Mouse (Mus musculus): Measurements from ENCODE around the gene Dll4. TPM values are rescaled to one million over a fixed set of nuclear protein-coding genes. Genes with fewer than 3 reads are reported as not detected.

Dll4 gene
- polyA plus RNA-seq, 1 experiment: not detected

DNA sequence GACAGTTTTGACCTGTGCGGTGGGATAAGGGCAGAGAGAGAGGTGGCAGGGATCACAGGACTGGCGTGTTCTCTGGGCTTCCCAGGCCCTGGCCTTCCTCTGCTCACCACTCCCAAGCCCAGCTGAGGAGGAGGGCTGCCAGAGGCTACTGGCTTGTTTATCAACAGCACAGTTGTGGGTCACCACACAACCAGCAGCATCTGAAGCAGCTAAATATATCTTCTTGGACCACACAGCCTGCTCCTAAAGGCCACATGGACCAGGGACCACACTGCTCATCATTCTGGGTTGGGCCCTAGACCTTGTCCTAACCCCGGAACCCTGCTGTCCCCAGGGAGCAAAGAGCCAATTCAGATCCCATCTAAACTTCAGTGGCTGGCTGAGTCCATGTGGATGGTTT is 39.4 kb downstream of the Dll4 start:
- H3K79me2 ChIP-seq (ENCODE audit: control insufficient read depth, insufficient read depth): no peaks in the 10 kb centered on the region
- no peak overlapping the region for H3K4me3 ChIP-seq (ENCODE audit: insufficient read depth, poor library complexity, severe bottlenecking)
- no peaks in the 10 kb centered on the region for H3K79me3 ChIP-seq (ENCODE audit: low read depth)
- no peak overlapping the region for H3ac ChIP-seq (ENCODE audit: control insufficient read depth, insufficient read length, low read depth)
- H3K36me3 ChIP-seq (ENCODE audit: control insufficient read depth, insufficient read depth): peaks cover 30% of the 10 kb centered on the region
- TF ChIP-seq CTCF (IDR thresholded peaks at IDR 0.05; ENCODE audit: control insufficient read depth, insufficient read depth, insufficient read length) (no peak), MYOD1 (IDR thresholded peaks at IDR 0.05; ENCODE audit: control insufficient read depth, insufficient read length, low read depth) (no peak), USF1 (IDR thresholded peaks at IDR 0.05; ENCODE audit: low read depth) (no peak), MAX (IDR thresholded peaks at IDR 0.05) (no peak), MYOG (IDR thresholded peaks at IDR 0.05; ENCODE audit: control insufficient read depth, extremely low read depth, insufficient read length) (no peak), CEBPB (IDR thresholded peaks at IDR 0.05; ENCODE audit: low read depth) (no peak), FOSL1 (IDR thresholded peaks at IDR 0.05; ENCODE audit: insufficient read depth, low read length, poor library complexity, severe bottlenecking) (no peak)
- H3K27me3 ChIP-seq (ENCODE audit: control insufficient read depth, insufficient read depth, insufficient read length): no peaks in the 10 kb centered on the region

- H3K4me3 ChIP-seq (ENCODE audit: insufficient read depth, poor library complexity, severe bottlenecking): no peak overlapping the region
- TF ChIP-seq CEBPB (IDR thresholded peaks at IDR 0.05; ENCODE audit: low read depth) (no peak), USF1 (IDR thresholded peaks at IDR 0.05; ENCODE audit: low read depth) (no peak), FOSL1 (IDR thresholded peaks at IDR 0.05; ENCODE audit: insufficient read depth, low read length, poor library complexity, severe bottlenecking) (no peak), CTCF (IDR thresholded peaks at IDR 0.05; ENCODE audit: control insufficient read depth, insufficient read depth, insufficient read length) (no peak), MAX (IDR thresholded peaks at IDR 0.05) (no peak), MYOD1 (IDR thresholded peaks at IDR 0.05; ENCODE audit: control insufficient read depth, insufficient read length, low read depth) (no peak), MYOG (IDR thresholded peaks at IDR 0.05; ENCODE audit: control insufficient read depth, extremely low read depth, insufficient read length) (no peak)
Observed at GRCm38 (mm10) chr2:119367346-119367745, 41.8 kb downstream of the Dll4 start.

GRCm38 (mm10) chr2:119370116-119370515 is 44.5 kb downstream of the Dll4 start:
- H3ac ChIP-seq (ENCODE audit: control insufficient read depth, insufficient read length, low read depth): no peak overlapping the region
- no peak overlapping the region for H3K4me3 ChIP-seq (ENCODE audit: insufficient read depth, poor library complexity, severe bottlenecking)
- no peaks in the 10 kb centered on the region for H3K27me3 ChIP-seq (ENCODE audit: control insufficient read depth, insufficient read depth, insufficient read length)
- peaks cover 71% of the 10 kb centered on the region for H3K36me3 ChIP-seq (ENCODE audit: control insufficient read depth, insufficient read depth)
- no peaks in the 10 kb centered on the region for H3K79me3 ChIP-seq (ENCODE audit: low read depth)
- H3K79me2 ChIP-seq (ENCODE audit: control insufficient read depth, insufficient read depth): no peaks in the 10 kb centered on the region
- TF ChIP-seq MYOG (IDR thresholded peaks at IDR 0.05; ENCODE audit: control insufficient read depth, extremely low read depth, insufficient read length): no peak
- no peak for TF ChIP-seq FOSL1 (IDR thresholded peaks at IDR 0.05; ENCODE audit: insufficient read depth, low read length, poor library complexity, severe bottlenecking)
- TF ChIP-seq USF1 (IDR thresholded peaks at IDR 0.05; ENCODE audit: low read depth): no peak
- no peak for TF ChIP-seq CTCF (IDR thresholded peaks at IDR 0.05; ENCODE audit: control insufficient read depth, insufficient read depth, insufficient read length)
- no peak for TF ChIP-seq MAX (IDR thresholded peaks at IDR 0.05)
- TF ChIP-seq CEBPB (IDR thresholded peaks at IDR 0.05; ENCODE audit: low read depth): no peak
- TF ChIP-seq MYOD1 (IDR thresholded peaks at IDR 0.05; ENCODE audit: control insufficient read depth, insufficient read length, low read depth): no peak

More at GRCm38 (mm10) chr2:119367346-119367745, 41.8 kb downstream of the Dll4 start:
- H3K27me3 ChIP-seq (ENCODE audit: control insufficient read depth, insufficient read depth, insufficient read length): no peaks in the 10 kb centered on the region
- no peaks in the 10 kb centered on the region for H3K79me3 ChIP-seq (ENCODE audit: low read depth)
- H3ac ChIP-seq (ENCODE audit: control insufficient read depth, insufficient read length, low read depth): no peak overlapping the region
- H3K36me3 ChIP-seq (ENCODE audit: control insufficient read depth, insufficient read depth): peaks cover 48% of the 10 kb centered on the region
- no peaks in the 10 kb centered on the region for H3K79me2 ChIP-seq (ENCODE audit: control insufficient read depth, insufficient read depth)

DNA sequence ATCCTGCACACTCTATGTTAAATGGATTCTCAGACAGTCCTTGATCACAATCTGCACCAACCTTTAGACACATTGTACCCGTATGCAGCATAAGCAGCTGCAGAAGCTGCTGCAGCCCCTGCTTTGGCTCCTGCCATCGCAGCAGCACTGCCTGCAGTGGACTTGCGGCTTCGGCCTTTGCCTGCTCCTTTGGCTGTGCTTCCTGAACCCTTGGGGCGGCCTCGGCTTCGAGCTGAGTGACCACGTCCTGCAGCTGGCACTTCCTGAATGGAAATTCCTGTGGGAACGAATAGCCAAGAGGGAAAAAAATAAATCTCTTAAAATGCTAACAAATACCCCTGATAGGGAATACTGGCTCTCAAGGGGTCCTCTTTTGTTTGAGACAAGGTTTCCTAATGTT is 51.7 kb downstream of the Dll4 start:
- Histone ChIP-seq H3K79me3 (ENCODE audit: low read depth) (no peaks in the 10 kb centered on the region), H3K4me3 (ENCODE audit: insufficient read depth, poor library complexity, severe bottlenecking) (no peak overlapping the region), H3ac (ENCODE audit: control insufficient read depth, insufficient read length, low read depth) (no peak overlapping the region), H3K36me3 (ENCODE audit: control insufficient read depth, insufficient read depth) (peaks cover 91% of the 10 kb centered on the region), H3K27me3 (ENCODE audit: control insufficient read depth, insufficient read depth, insufficient read length) (no peaks in the 10 kb centered on the region), H3K79me2 (ENCODE audit: control insufficient read depth, insufficient read depth) (no peaks in the 10 kb centered on the region)
- TF ChIP-seq FOSL1 (IDR thresholded peaks at IDR 0.05; ENCODE audit: insufficient read depth, low read length, poor library complexity, severe bottlenecking) (no peak), USF1 (IDR thresholded peaks at IDR 0.05; ENCODE audit: low read depth) (no peak), CTCF (IDR thresholded peaks at IDR 0.05; ENCODE audit: control insufficient read depth, insufficient read depth, insufficient read length) (no peak), MYOG (IDR thresholded peaks at IDR 0.05; ENCODE audit: control insufficient read depth, extremely low read depth, insufficient read length) (no peak), MYOD1 (IDR thresholded peaks at IDR 0.05; ENCODE audit: control insufficient read depth, insufficient read length, low read depth) (no peak), MAX (IDR thresholded peaks at IDR 0.05) (no peak), CEBPB (IDR thresholded peaks at IDR 0.05; ENCODE audit: low read depth) (no peak)

GRCm38 (mm10) chr2:119377826-119378225 is 52.2 kb downstream of the Dll4 start:
- no peak overlapping the region for H3K4me3 ChIP-seq (ENCODE audit: insufficient read depth, poor library complexity, severe bottlenecking)
- no peaks in the 10 kb centered on the region for H3K79me2 ChIP-seq (ENCODE audit: control insufficient read depth, insufficient read depth)
- H3ac ChIP-seq (ENCODE audit: control insufficient read depth, insufficient read length, low read depth): no peak overlapping the region
- no peaks in the 10 kb centered on the region for H3K27me3 ChIP-seq (ENCODE audit: control insufficient read depth, insufficient read depth, insufficient read length)
- H3K79me3 ChIP-seq (ENCODE audit: low read depth): no peaks in the 10 kb centered on the region
- peaks cover 92% of the 10 kb centered on the region for H3K36me3 ChIP-seq (ENCODE audit: control insufficient read depth, insufficient read depth)
- TF ChIP-seq MAX (IDR thresholded peaks at IDR 0.05) (no peak), CEBPB (IDR thresholded peaks at IDR 0.05; ENCODE audit: low read depth) (no peak), FOSL1 (IDR thresholded peaks at IDR 0.05; ENCODE audit: insufficient read depth, low read length, poor library complexity, severe bottlenecking) (no peak), MYOD1 (IDR thresholded peaks at IDR 0.05; ENCODE audit: control insufficient read depth, insufficient read length, low read depth) (no peak), CTCF (IDR thresholded peaks at IDR 0.05; ENCODE audit: control insufficient read depth, insufficient read depth, insufficient read length) (no peak), USF1 (IDR thresholded peaks at IDR 0.05; ENCODE audit: low read depth) (no peak), MYOG (IDR thresholded peaks at IDR 0.05; ENCODE audit: control insufficient read depth, extremely low read depth, insufficient read length) (no peak)

DNA sequence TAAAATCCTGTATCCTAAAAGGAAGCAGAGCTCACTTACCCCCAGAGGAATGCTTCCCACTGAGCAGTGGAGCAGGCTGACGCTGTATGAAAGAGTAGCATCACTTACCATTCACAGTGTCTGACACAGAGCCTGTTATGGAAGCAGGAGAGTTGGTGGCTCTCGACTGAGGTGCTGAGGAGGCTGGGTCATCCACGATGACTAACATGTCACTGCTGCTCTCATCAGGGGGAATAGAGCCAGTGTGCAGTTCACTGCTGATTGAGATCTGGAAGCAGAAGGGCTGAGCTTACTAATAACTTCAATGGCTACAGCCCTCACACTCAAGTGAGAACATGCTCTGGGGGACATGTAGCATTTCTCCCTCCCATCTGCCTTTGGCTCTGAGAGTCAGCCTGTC is 53.9 kb downstream of the Dll4 start:
- Histone ChIP-seq H3K4me3 (ENCODE audit: insufficient read depth, poor library complexity, severe bottlenecking) (no peak overlapping the region), H3K79me3 (ENCODE audit: low read depth) (no peaks in the 10 kb centered on the region), H3K36me3 (ENCODE audit: control insufficient read depth, insufficient read depth) (peaks cover 86% of the 10 kb centered on the region), H3ac (ENCODE audit: control insufficient read depth, insufficient read length, low read depth) (no peak overlapping the region), H3K79me2 (ENCODE audit: control insufficient read depth, insufficient read depth) (no peaks in the 10 kb centered on the region), H3K27me3 (ENCODE audit: control insufficient read depth, insufficient read depth, insufficient read length) (no peaks in the 10 kb centered on the region)
- TF ChIP-seq MYOD1 (IDR thresholded peaks at IDR 0.05; ENCODE audit: control insufficient read depth, insufficient read length, low read depth) (no peak), CTCF (IDR thresholded peaks at IDR 0.05; ENCODE audit: control insufficient read depth, insufficient read depth, insufficient read length) (no peak), MYOG (IDR thresholded peaks at IDR 0.05; ENCODE audit: control insufficient read depth, extremely low read depth, insufficient read length) (no peak), MAX (IDR thresholded peaks at IDR 0.05) (no peak), FOSL1 (IDR thresholded peaks at IDR 0.05; ENCODE audit: insufficient read depth, low read length, poor library complexity, severe bottlenecking) (no peak), USF1 (IDR thresholded peaks at IDR 0.05; ENCODE audit: low read depth) (no peak), CEBPB (IDR thresholded peaks at IDR 0.05; ENCODE audit: low read depth) (no peak)
